Mouse (Mus musculus) intestine, embryonic 14.5 days (tissue): Measurements from ENCODE around the gene Vkorc1. TPM values are rescaled to one million over a fixed set of nuclear protein-coding genes. Genes with fewer than 3 reads are reported as not detected.

Experiments used
- ATAC-seq: fragments of 200-750 bp; cut with Nextera tagmentation; replicated peaks from 2 replicates; pipeline ENCODE4 v1.8.0; 2017; ENCODE audit warnings: low read depth, moderate number of reproducible peaks, moderate TSS enrichment, moderate library complexity; ENCODE audit not compliant: low FRiP score, low TSS enrichment
- DNase-seq: peaks from one replicate; pipeline ENCODE4 v3.0.0-alpha.2; 2018; ENCODE audit warnings: low spot score
- H3K27ac ChIP-seq: fragments of 300-500 bp; sonication (generic); 2 replicates; pipeline ENCODE4 v1.5.1; 2014; ENCODE audit warnings: low read depth, mild to moderate bottlenecking, control low read depth
- H3K27me3 ChIP-seq: fragments of 300-500 bp; sonication (generic); replicated peaks from 2 replicates; pipeline ENCODE4 v1.6.1; 2014; ENCODE audit warnings: low read length, control low read depth; ENCODE audit not compliant: control insufficient read depth, insufficient read depth
- H3K36me3 ChIP-seq: fragments of 300-500 bp; sonication (generic); 2 replicates; pipeline ENCODE4 v1.6.1; 2014; ENCODE audit warnings: low read length, control low read depth; ENCODE audit not compliant: control insufficient read depth, insufficient read depth
- H3K4me1 ChIP-seq: fragments of 300-500 bp; sonication (generic); replicated peaks from 2 replicates; pipeline ENCODE4 v1.6.1; 2014; ENCODE audit warnings: low read length, control low read depth, mixed read lengths; ENCODE audit not compliant: control insufficient read depth, insufficient read depth
- H3K4me2 ChIP-seq: fragments of 300-500 bp; sonication (generic); 2 replicates; pipeline ENCODE4 v1.6.1; 2014; ENCODE audit warnings: low read length
- H3K4me3 ChIP-seq: fragments of 300-500 bp; sonication (generic); 2 replicates; pipeline ENCODE4 v1.5.1; 2014; ENCODE audit warnings: low read depth, low read length, control low read depth, mixed read lengths
- H3K9ac ChIP-seq: fragments of 300-500 bp; sonication (generic); 2 replicates; pipeline ENCODE4 v1.6.1; 2014; ENCODE audit warnings: mild to moderate bottlenecking, low read length
- H3K9me3 ChIP-seq: fragments of 300-500 bp; sonication (generic); 2 replicates; pipeline ENCODE4 v1.6.1; 2016; ENCODE audit warnings: low read length, control low read depth; ENCODE audit not compliant: control insufficient read depth
- WGBS: fragments of 180-500 bp; shearing (Covaris S2); extraction: QIAGEN DNeasy Blood & Tissue Kit; methylation state at CpG from one replicate; pipeline ENCODE4 v1.1.7; 2014; 5-methylcytosine and 5-hydroxymethylcytosine counted together
- polyA plus RNA-seq: library from polyadenylated mRNA; unstranded; fragments of >200 nt; fragmentation: Nextera tagmentation; extraction: Ambion mirVana; gene quantifications from 2 replicates; pipeline ENCODE4 v1.2.1, GENCODE M21; 2014

Vkorc1 gene
- polyA plus RNA-seq, 1 experiment from 2014 or later: 174 TPM

DNA sequence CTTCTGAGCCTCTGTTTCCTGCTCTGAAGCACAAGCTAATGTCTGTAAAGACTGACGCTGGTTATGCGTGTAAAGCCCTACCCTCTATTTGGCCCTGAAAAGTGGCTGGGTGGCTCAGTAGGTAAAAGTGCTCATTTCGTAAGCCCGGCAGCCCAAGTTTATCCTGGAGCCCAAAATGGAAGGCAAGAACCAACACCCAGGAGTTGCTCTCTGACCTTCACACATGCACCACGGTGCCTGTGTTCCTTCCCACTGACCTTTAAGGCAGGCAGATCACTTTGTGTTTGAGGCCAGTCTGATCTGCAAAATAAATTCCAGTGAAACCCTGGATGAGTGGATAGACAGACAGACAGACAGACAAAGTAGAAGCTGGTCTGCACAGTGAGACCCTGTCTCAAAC lies 28.3 kb upstream of the Vkorc1 start:
- H3K4me3 ChIP-seq: no peak overlapping the region
- no peaks in the 10 kb centered on the region; the same call in 1 of the 2 replicates for H3K4me1 ChIP-seq
- DNase-seq: no peak
- H3K9me3 ChIP-seq: no peaks in the 10 kb centered on the region
- 91% methylated on average over 5 of the region's 5 CpGs for WGBS
- H3K27ac ChIP-seq: no peak overlapping the region
- H3K36me3 ChIP-seq: peaks cover 53% of the 10 kb centered on the region
- no peak overlapping the region for H3K4me2 ChIP-seq
- ATAC-seq: no peak
- H3K27me3 ChIP-seq: no peaks in the 10 kb centered on the region
- H3K9ac ChIP-seq: no peak overlapping the region

DNA sequence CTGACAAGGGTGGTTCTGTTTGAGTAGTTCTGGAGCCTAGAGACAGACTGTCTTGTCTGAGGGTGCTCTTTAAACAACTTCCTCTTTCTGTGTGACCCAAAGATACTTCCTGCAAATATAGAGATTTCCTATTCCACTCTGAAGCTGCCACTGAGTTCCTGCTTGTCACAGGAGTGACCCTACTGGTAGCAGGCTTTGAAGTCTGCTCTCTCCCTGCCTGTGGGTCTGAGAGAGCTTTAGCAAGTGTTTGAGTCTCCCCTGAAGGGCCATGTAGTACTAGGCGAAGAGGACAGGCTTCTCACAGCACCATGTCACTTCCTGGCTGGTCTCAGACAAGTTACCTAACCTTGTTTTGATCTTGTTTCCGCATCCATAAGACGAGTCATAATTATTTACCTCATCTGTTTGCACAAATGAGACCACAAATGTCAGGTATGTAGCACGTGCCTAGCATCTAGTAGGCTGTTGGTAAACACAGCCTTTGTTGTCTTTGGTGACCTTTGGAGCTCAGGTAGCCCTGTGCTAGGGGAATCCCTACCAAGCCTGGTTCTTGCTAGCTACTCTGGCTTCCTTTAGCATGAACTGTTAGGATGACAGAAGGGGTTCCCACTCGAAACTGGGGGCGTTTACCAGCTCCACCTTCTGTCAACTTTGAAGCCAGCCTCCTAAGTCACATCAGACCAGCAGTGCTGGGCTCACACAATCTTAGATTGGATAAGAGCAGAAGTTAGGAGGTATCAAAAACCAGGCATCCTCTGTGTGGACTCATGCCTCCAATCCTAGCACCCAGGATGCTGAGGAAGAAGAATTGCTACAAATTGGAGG lies 27.2 kb upstream of the Vkorc1 start:
- no peaks in the 10 kb centered on the region; the same call in 1 of the 2 replicates for H3K4me1 ChIP-seq

DNA sequence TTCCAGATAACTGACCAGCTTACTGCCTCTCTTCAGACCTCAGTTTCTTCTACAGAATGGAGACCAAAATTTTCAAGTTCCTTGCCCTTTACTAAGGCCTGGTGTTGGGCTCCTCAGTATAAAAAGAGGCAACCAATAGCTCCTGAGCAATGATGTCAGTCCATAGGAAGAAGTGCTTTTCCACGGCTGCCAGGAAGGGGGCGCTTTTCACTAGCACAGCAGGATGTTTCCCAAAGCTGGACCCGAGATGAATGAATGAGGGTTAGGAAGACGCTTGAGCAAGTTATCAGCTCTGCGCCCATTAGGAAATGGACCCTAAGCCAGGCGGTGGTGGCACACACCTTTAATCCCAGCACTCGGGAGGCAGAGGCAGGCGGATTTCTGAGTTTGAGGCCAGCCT lies 26.1 kb upstream of the Vkorc1 start:
- H3K4me2 ChIP-seq: no peak overlapping the region
- no peaks in the 10 kb centered on the region for H3K27me3 ChIP-seq
- no peak overlapping the region for H3K27ac ChIP-seq
- H3K9me3 ChIP-seq: no peaks in the 10 kb centered on the region
- H3K9ac ChIP-seq: no peak overlapping the region
- H3K4me3 ChIP-seq: no peak overlapping the region
- peaks cover 60% of the 10 kb centered on the region for H3K36me3 ChIP-seq
- WGBS: 68% methylated on average over 8 of the region's 8 CpGs
- ATAC-seq (no peak), DNase-seq (no peak)
- H3K4me1 ChIP-seq: no peaks in the 10 kb centered on the region; the same call in 1 of the 2 replicates

More for the DNA sequence above, 27.2 kb upstream of the Vkorc1 start:
- H3K9me3 ChIP-seq: no peaks in the 10 kb centered on the region
- H3K27me3 ChIP-seq: no peaks in the 10 kb centered on the region
- ATAC-seq (no peak), DNase-seq (no peak)
- H3K9ac ChIP-seq: no peak overlapping the region
- H3K27ac ChIP-seq: 0 out of 2 replicates have a peak overlapping the region, but pooled peaks have one; percentile 22
- 70% methylated on average over 6 of the region's 6 CpGs for WGBS
- no peak overlapping the region for H3K4me2 ChIP-seq
- no peak overlapping the region for H3K4me3 ChIP-seq
- peaks cover 53% of the 10 kb centered on the region for H3K36me3 ChIP-seq

DNA sequence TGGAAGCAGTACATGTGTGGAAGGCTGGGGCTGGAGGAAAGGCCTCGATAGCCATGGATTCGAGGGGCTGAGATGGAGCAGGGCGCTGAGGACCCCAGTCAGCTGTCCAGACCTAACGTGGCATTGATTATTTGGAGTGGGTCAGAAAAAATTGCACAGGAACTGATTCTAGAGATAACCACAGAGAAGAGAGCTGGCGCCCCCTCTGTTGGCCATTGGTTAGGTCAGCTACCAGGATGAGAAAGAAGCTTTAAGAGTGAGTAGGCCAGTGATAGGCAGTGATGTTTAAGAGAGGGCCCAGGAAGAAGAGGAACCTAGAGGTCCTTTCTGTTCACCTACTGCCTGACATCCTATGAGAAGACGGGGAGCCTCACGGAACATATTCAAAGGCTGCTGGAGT lies 23.9 kb upstream of the Vkorc1 start:
- WGBS: 74% methylated on average over 7 of the region's 7 CpGs

DNA sequence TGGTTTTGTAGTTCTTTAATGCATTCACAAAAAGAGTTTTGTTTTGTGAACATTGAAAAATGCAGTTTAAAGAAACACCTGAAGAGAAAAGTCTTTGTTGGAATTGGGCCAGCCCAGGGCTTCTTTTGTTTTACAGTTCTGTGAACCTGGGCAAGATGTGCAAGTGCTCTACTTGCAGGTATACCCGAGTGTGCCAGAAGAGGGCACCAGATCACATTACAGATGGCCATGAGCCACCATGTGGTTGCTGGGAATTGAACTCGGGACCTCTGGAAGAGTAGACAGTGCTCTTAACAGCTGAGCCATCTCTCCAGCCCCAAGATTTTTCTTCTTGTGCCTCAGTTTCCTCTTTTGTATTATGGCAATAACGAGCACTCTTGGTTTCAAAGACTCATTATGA lies 22.8 kb upstream of the Vkorc1 start:
- peaks cover 1% of the 10 kb centered on the region for H3K4me1 ChIP-seq
- no peak overlapping the region for H3K4me2 ChIP-seq
- no peaks in the 10 kb centered on the region for H3K27me3 ChIP-seq
- no peak overlapping the region for H3K27ac ChIP-seq
- ATAC-seq: no peak
- peaks cover 46% of the 10 kb centered on the region for H3K36me3 ChIP-seq
- H3K9me3 ChIP-seq: no peaks in the 10 kb centered on the region
- H3K4me3 ChIP-seq: no peak overlapping the region
- DNase-seq: no peak
- H3K9ac ChIP-seq: no peak overlapping the region
- 54% methylated on average over 3 of the region's 3 CpGs for WGBS

More for the DNA sequence above, 23.9 kb upstream of the Vkorc1 start:
- Histone ChIP-seq H3K9ac (no peak overlapping the region), H3K27ac (no peak overlapping the region), H3K9me3 (no peaks in the 10 kb centered on the region), H3K27me3 (no peaks in the 10 kb centered on the region), H3K36me3 (peaks cover 56% of the 10 kb centered on the region), H3K4me1 (no peaks in the 10 kb centered on the region), H3K4me2 (no peak overlapping the region), H3K4me3 (no peak overlapping the region)
- DNase-seq (no peak), ATAC-seq (no peak)

DNA sequence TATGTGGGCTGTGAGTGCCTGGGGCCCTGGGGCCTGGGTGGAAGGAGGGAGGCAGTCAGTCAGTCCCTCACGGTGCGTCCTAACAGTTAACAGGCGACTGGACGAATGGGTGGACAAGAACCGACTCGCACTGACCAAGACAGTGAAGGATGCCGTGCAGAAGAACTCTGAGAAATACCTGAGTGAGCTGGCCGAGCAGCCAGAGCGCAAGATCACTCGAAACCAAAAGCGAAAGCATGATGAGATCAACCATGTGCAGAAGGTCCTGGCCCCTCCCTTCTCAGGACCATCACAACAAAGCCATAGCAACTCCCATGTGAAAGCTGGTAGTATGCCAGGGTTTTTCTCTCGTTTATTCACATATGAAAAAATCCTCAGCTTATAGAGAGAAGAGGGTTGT lies 19.9 kb upstream of the Vkorc1 start:
- WGBS: 90% methylated on average over 12 of the region's 12 CpGs
- Histone ChIP-seq H3K4me1 (peaks cover 8% of the 10 kb centered on the region), H3K9me3 (no peaks in the 10 kb centered on the region), H3K27ac (no peak overlapping the region), H3K27me3 (no peaks in the 10 kb centered on the region), H3K4me3 (no peak overlapping the region), H3K36me3 (peaks cover 28% of the 10 kb centered on the region), H3K4me2 (no peak overlapping the region), H3K9ac (no peak overlapping the region)
- DNase-seq: no peak
- no peak for ATAC-seq

DNA sequence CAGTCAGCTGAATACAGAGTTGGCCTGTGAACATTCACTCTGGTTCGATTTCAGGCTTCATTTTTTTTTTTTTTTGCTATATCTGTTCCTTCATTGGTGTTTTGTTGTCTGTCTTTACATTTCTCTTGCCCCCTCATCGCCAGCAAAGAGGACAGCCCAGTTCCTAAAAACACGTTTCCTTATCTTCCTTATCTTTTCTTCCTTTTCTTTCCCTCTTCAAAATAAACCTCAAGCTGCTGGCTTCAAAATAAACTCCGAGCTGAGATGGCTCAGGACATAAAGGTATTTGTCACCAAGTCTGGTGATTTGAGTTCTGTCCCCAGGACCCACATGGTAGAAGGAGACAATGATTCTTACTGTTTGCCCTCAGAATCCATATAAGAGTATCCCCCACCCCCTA lies 17.5 kb upstream of the Vkorc1 start:
- ATAC-seq: no peak
- H3K4me3 ChIP-seq: peak overlapping the region; percentile 96
- no peaks in the 10 kb centered on the region for H3K9me3 ChIP-seq
- peak overlapping the region; percentile 30 for H3K27ac ChIP-seq
- 21% methylated on average over 4 of the region's 4 CpGs for WGBS
- H3K9ac ChIP-seq: peak overlapping the region; percentile 83
- DNase-seq: no peak
- H3K36me3 ChIP-seq: peaks cover 48% of the 10 kb centered on the region
- peak overlapping the region; percentile 57 for H3K4me2 ChIP-seq
- no peaks in the 10 kb centered on the region for H3K27me3 ChIP-seq
- peaks cover 8% of the 10 kb centered on the region for H3K4me1 ChIP-seq

DNA sequence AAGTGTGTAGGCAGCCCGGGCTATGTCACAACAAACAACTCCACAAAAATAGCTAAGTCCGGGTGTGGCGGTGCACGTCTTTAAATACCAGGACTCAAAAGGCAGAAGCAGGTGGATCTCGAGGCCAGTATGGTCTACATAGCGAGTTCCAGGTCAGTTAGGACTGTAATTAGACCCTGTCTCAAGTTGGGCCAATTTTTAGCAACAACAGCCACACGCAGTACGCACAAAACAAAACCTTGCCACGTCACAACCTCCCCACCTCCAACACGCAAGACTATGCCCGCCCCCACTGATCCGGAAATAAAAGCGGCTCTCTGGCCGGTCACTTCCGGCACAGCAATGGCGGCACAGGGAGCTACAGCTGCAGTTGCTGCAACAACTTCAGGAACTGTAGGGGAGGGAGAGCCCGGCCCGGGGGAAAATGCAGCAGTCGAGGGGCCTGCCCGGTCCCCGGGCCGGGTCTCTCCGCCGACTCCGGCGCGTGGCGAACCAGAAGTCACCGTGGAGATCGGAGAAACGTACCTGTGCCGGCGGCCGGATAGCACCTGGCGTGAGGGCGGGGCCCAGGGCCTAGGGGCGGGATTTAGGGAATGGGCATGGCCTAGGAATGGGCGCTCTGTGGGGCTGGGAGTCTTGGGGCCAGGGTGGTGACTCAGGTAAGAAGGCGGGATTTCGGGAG lies 16.9 kb upstream of the Vkorc1 start, which contains the start of gene Kat8:
Gene Kat8, plus strand, starts transcription at position 327 of the 682 bp plus-strand sequence.
- ATAC-seq (peak; percentile 94), DNase-seq (peak; percentile 97)
- peaks cover 8% of the 10 kb centered on the region for H3K4me1 ChIP-seq
- peak within 1 kb of the TSS; percentile 96 for H3K4me3 ChIP-seq
- H3K9ac ChIP-seq: peak within 1 kb of the TSS; percentile 83
- peaks cover 50% of the 10 kb centered on the region for H3K36me3 ChIP-seq
- H3K27ac ChIP-seq: peak within 1 kb of the TSS; percentile 30
- 1% methylated on average over 40 of the region's 40 CpGs for WGBS
- peak within 1 kb of the TSS; percentile 57 for H3K4me2 ChIP-seq
- H3K9me3 ChIP-seq: no peaks in the 10 kb centered on the region
- H3K27me3 ChIP-seq: no peaks in the 10 kb centered on the region
